Mouse (Mus musculus) Muller cell, postnatal 12 days (primary cell): ENCODE measurements around the gene Traf1.

ENCODE experiments used
- DNase-seq: peaks from one replicate; pipeline ENCODE4 v3.0.0-alpha.2; 2015; ENCODE audit errors: inconsistent ontology term

Gene Traf1

DNA sequence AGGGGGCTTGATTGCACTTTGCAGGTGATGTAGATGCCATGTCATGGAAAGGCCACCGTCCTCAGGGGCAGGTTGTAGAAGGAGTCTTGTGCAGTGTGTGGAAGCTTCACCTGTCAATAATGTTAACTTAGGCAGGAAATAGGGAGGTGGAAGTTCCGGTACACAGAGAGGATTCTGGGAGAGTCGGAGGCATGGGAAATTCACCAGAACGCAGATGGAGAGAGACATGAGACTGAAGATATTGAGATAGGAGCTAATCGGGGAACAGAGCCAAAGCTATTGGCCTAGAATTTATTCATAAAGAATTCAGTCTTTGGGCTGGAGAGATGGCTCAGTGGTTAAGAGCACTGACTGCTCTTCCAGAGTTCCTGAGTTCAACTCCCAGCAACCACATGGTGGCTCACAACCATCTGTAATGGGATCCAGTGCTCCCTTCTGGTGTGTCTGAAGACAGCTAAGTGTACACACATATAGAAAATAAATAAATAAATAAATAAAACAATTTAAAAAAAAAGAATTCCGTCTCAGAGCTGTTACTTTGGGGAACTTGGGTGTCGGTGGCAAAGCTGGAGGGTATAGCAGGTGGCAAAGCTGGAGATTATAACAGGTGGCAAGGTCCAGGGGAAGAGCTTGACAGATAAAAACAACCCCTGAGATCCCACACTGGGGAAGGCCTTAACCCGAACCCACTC, 4.8 kb upstream of the Traf1 start:
- DNase-seq, result no peak

DNA sequence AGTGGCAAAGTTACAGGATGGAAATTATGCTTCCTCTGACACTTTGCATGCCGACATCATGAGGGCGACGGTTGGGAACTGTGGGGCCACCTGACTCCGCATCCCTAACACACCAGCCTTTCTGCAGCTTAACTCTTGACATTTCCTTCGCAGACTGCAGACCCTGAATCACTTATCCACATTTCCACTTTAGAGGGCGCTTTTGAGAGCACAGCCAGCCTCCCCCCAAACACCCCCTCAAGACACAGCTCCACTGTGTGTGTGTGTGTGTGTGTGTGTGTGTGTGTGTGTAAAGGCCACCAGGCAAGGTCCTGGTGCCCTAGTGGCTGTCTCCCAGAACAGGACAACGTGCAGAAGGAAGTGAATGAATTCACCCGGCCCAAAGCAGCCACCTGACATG, 4.2 kb upstream of the Traf1 start:
- DNase-seq, result no peak

GRCm38 (mm10) chr2:34965293-34965692, 3.7 kb upstream of the Traf1 start:
- no peak for DNase-seq

GRCm38 (mm10) chr2:34964651-34965050, 3.1 kb upstream of the Traf1 start:
- no peak for DNase-seq

- no peak for DNase-seq
These were observed 2.7 kb upstream of the Traf1 start for GRCm38 (mm10) chr2:34964230-34964629.

GRCm38 (mm10) chr2:34963371-34963956, 1.9 kb upstream of the Traf1 start:
- DNase-seq, result no peak

GRCm38 (mm10) chr2:34962893-34963292, 1.3 kb upstream of the Traf1 start:
- DNase-seq, result no peak

DNA sequence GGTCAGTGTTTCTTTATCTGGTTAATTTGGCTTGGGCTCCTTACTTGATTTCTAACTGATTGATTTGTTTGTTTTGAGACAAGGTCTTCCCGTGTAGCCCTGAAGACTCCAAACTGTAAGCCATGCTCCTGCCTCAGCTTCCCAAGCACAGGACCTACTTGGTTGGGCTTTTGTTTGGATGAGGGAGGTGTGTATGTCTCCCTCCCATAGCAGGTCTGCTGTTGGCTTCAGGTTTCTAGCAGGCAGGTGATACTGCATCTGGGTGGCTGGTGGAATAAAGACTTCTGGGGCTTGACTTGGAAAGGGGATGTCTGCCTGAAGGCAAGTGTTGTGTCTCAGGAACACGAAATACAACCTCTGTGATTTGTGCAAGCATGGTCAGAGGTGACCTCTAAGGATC, 639 bp upstream of the Traf1 start:
- no peak for DNase-seq

DNA sequence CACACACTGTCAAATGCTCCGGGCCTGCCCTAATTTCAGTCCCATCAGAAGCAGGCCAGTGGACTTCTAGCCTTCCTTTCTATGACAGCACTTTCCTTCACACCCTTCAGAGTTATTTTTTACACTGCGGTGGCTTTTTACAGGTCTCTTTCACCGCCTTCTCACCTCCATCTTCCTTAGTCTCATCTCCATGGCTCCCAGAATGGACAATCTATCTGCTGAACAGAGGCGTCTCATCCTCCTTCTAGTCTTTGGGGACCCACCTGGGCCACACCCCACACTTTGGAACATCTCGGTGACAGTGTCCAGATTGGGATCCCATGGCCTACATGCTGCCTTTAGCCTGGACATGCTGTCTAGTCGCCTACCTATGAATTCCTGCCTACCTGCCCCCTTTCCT, 606 bp downstream of the Traf1 start:
- no peak for DNase-seq

DNA sequence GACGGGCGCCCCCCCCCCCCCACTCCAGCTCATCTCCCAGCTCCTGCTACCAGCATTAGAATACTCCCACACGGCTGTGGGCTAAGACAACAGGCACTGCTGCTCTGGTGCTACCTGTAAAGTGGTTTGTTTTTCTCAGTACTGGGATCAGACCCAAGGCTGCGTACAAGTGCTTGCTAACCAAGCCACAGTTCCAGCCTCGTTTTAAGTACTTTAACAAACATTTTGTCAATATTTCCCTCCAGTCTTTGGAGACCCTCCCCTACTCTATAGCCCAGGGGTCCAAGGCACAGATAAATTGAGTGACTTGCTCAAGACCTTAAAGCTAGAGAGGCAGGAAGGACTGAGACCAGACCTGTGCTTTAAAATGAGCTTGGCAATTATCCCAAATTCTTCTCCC, 1.1 kb downstream of the Traf1 start:
- no peak for DNase-seq

GRCm38 (mm10) chr2:34958582-34958981, 3.0 kb downstream of the Traf1 start:
- no peak for DNase-seq

GRCm38 (mm10) chr2:34958036-34958435, 3.5 kb downstream of the Traf1 start:
- peak; percentile 32 for DNase-seq

GRCm38 (mm10) chr2:34957405-34957804, 4.2 kb downstream of the Traf1 start:
- DNase-seq, result no peak

DNA sequence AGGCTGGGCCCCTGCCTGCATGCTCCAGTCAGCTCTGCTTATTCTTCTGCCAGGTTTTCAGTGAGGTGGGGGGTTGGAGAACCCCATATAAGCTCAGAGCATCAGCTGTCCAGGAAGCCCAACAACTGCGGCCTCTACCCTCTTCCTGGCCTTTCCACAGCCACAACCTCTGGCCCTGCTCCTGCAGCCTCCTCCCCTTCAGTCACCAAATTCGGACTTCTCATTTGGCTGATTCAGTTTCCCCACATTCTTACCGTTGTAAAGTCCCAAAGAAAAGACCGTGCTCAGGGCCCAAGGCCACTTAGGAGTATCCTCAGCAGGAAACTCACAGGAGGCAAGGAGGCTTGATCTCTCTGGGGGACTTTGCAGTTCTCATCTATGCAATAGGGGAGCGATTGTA, 4.6 kb downstream of the Traf1 start:
- DNase-seq, result no peak

DNA sequence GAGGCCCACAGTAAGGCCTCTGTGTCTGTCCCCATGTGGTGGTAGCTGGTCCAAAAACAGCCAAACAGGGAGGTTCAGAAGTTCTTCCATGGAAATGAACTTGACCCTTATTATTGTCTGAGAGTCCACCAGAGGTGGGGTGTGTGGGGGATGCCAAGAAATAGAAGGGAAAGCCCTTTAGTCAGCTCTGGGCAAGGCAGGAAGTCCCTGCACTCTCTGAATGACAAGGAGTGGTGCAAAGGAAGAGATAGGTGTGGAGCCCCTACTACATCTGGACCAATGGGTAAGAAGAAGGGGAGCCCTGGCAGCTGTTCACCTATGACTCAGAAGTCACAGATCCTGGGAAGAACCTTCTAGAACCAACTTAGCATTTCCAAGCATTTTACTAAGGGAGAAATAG, 7.2 kb downstream of the Traf1 start:
- DNase-seq, result no peak

DNA sequence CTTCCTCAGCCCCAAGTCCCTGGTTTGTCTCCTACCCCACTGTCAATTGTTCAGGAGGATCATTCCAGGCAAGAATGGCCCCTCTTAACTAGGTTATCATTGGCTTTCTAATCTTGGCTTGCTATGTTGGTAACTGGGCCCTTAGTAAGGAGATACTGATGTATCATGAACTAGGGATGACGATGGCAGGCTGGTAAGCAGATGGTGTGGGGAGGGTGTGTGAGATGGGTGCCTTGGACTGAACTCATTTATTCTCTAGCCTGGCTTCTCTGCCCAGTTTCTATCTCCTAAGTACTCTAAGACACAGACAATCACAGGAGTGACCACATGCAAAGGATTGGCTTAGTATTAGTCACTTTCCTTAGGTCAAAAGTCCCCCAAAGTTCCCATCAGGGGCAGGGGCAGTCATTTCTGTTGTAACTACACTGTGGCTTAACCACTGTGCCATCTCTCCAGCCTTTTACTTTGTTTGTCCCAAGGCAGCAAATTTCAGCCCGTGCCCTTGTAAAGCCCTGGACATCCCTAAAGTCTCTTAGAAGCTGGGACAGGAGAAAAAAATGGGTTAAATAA, 7.9 kb downstream of the Traf1 start:
- no peak for DNase-seq

DNA sequence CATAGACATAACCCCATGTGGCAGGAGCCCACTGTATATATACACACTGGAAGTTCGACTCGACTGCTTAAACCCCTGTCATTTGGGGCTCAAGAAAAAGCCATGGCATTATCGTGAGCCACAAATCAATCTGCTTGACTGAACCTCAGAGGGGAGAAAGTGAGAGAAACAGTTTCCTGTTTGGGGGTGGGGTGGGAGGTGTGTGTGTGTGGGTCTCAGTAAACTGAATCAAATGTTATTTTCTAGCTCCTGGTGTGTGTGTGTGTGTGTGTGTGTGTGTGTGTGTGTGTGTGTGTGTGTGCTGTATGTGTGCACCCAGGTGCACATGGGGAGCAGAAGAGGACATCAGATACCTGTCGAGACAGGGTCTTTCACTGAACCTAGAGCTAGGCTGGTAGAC, 8.6 kb downstream of the Traf1 start:
- DNase-seq, result no peak

GRCm38 (mm10) chr2:34951469-34951868, 10.1 kb downstream of the Traf1 start:
- no peak for DNase-seq

DNA sequence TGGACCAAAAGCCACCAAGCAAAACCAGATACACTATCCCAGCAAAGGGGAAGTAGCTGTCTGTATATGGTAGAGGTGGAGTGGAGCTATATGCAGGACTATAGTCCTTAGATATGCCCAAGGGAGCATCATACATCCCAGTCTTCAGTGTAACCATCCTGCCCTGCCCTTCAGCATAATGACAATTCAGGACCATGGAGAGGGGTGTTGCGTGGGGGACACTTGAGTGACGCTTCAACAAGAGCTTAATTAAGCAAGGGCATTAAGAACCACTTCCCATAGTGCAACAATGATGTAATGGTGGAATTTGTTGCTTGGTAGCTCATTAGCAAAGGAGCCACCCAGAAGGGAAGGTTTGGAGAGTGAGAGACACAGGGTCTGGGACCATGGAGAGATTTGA, 12.9 kb downstream of the Traf1 start:
- DNase-seq, result no peak

- DNase-seq, result no peak
These were observed 15.5 kb downstream of the Traf1 start for GRCm38 (mm10) chr2:34946046-34946445.

GRCm38 (mm10) chr2:34945580-34945979, 16.0 kb downstream of the Traf1 start:
- DNase-seq, result no peak

DNA sequence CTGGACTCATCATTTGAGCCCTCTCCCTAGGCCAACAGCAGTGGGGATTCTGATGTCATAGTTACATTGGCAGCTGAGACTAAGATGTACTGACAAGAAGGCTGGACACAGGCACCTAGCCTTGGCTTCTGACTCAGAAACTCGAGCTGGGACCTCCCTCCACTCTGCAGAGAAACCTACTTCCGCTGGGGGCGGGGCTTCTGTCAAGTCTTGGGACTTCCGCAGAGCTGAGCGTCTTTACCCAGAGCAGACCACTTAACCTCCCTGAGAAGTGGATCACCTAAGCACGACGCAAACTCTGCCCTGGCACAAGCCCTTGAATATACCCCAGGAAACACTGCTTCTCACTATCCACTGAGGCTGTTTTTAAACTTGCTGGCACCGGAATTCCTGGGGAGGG, 16.8 kb downstream of the Traf1 start:
- peak; percentile 17 for DNase-seq

DNA sequence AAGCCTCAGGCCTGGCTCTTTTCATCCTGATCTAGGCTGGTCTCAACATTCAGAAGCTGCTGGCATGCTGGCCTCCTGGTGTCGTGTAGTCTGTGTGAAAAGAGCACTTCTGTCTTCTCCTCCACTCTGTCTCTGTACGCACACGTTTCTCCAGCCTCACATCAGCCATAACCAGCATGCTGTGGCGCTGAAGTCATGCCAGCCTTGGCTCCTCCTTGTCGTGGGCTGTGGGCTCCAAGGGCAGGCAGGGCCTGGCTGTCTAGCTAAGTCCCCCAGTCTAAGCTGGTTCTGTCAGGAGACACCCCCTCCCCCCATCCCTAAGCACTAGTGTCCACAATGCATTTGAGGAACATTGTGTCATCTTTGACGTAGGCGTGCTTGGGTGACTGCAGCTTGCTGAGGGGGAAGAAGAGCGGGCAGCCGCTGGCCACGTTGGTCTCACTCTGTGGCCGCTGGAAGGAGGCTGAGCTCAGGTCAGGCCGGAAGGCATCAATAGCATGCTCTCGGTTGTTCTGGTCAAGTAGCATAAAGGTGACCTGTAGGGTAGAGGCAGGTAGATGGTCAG, 17.9 kb downstream of the Traf1 start:
- DNase-seq, result no peak
